In genomic region chr2:119019131-119019530, GRCm38 (mm10) we compare ENCODE assay signal across 9 mouse cellular contexts. TPM values are rescaled to one million over a fixed set of nuclear protein-coding genes. Genes with fewer than 3 reads are reported as not detected.
A peak's percentile ranks its signal among the peaks of the same experiment; 100 is the strongest.
DNase-seq lines count a peak whose midpoint lies in the region; ATAC-seq and TF ChIP-seq lines count a peak whose summit lies in the region.
"Had no signal": no experiment of that assay in that cellular context is flagged by ENCODE, and none has a peak within 500 bp of the region (broad histone marks: within the 10 kb centered on the region; RNA-seq: fewer than 3 reads in every experiment).

No protein-coding gene starts in this region.

- peak; percentile 61 for TF ChIP-seq CTCF in midbrain, postnatal 0 days (IDR thresholded peaks at IDR 0.05)

- H3K9me3 ChIP-seq in hindbrain, embryonic 10.5 days = no peaks in the 10 kb centered on the region
- H3K9me3 ChIP-seq in midbrain, postnatal 0 days (ENCODE audit: low read length) = no peaks in the 10 kb centered on the region

- 0 out of 2 replicates have a peak overlapping the region, but pooled peaks have one; percentile 33 for H3K9ac ChIP-seq in midbrain, postnatal 0 days (replicated peaks; ENCODE audit: low read length, poor library complexity, severe bottlenecking)
- H3K9ac ChIP-seq: liver, embryonic 13.5 days had no signal

- H3K4me1 ChIP-seq in hindbrain, embryonic 10.5 days (replicated peaks) = peaks cover 13% of the 10 kb centered on the region
- 0 out of 2 replicates have a peak, but pooled peaks cover 3% of the 10 kb centered on the region for H3K4me1 ChIP-seq in midbrain, postnatal 0 days (ENCODE audit: insufficient read depth, low read length)

- H3K4me2 ChIP-seq in midbrain, postnatal 0 days (ENCODE audit: low read depth, low read length, poor library complexity, severe bottlenecking) = no peak overlapping the region
- H3K4me2 ChIP-seq: liver, embryonic 13.5 days had no signal

- 11% methylated on average over 5 of the region's 5 CpGs for WGBS in hindbrain, embryonic 10.5 days
- WGBS in midbrain, postnatal 0 days = 11% methylated on average over 5 of the region's 5 CpGs

- DNase-seq in kidney, postnatal 4 days = peak; percentile 34 to 37
- no peak for DNase-seq in kidney, adult 9 months
- DNase-seq in embryo, embryonic 11 days = peak; percentile 60
- peak; percentile 26 for DNase-seq in hindbrain, embryonic 10.5 days (ENCODE audit: low spot score)
- DNase-seq in midbrain, postnatal 0 days (ENCODE audit: low spot score) = peak; percentile 68
- no peak for DNase-seq in yolk sac, embryonic 10.5 days (ENCODE audit: low spot score)
- no peak for DNase-seq in spleen, postnatal 10 days (ENCODE audit: low spot score in 2 of 2)
- DNase-seq: liver, embryonic 13.5 days had no signal

- ATAC-seq in midbrain, postnatal 0 days (ENCODE audit: low FRiP score) = 0 out of 2 replicates have a peak, but pooled peaks have one; percentile 47
- no peak for ATAC-seq in erythroblast, adult 5-6 weeks (replicated peaks; ENCODE audit: low FRiP score, poor library complexity, severe bottlenecking)

- H3K27me3 ChIP-seq in hindbrain, embryonic 10.5 days (ENCODE audit: insufficient read depth, poor library complexity, severe bottlenecking) = no peaks in the 10 kb centered on the region
- no peaks in the 10 kb centered on the region for H3K27me3 ChIP-seq in midbrain, postnatal 0 days (ENCODE audit: insufficient read depth, low read length)
- H3K27me3 ChIP-seq: liver, embryonic 13.5 days had no signal

- H3K4me3 ChIP-seq in hindbrain, embryonic 10.5 days = peak overlapping the region; percentile 21; the same call in 1 of the 2 replicates
- H3K4me3 ChIP-seq in midbrain, postnatal 0 days (ENCODE audit: low read depth, low read length) = no peak overlapping the region
- H3K4me3 ChIP-seq: liver, embryonic 13.5 days had no signal

- peak overlapping the region; percentile 62 for H3K27ac ChIP-seq in hindbrain, embryonic 10.5 days
- no peak overlapping the region for H3K27ac ChIP-seq in midbrain, postnatal 0 days (ENCODE audit: low read depth, low read length)
- H3K27ac ChIP-seq: liver, embryonic 13.5 days had no signal

- H3K36me3 ChIP-seq in hindbrain, embryonic 10.5 days = peaks cover 64% of the 10 kb centered on the region
- H3K36me3 ChIP-seq in midbrain, postnatal 0 days (ENCODE audit: insufficient read depth, low read length) = peaks cover 12% of the 10 kb centered on the region; the same call in 1 of the 2 replicates

RNA-seq across cellular contexts. Expression of gene Ccdc32, which starts 10.1 kb away (rescaled TPM):
- polyA plus RNA-seq in hindbrain, embryonic 10.5 days (2016; fragmentation: Nextera tagmentation; extraction: Ambion mirVana) = 22.8 and 26.0 TPM in 2 replicates
- 26.5 and 44.7 TPM in 2 replicates for total RNA-seq in midbrain, postnatal 0 days (2014; rRNA removed)
- 49.4 and 51.8 TPM in 2 replicates for polyA plus RNA-seq in midbrain, postnatal 0 days (2015; fragmentation: Nextera tagmentation; extraction: Ambion mirVana)
- 1.9 and 8.8 TPM in 2 replicates for total RNA-seq in erythroblast, adult 5-6 weeks (2015; ENCODE audit: low replicate concordance)
- 4.9 and 7.5 TPM in 2 replicates for total RNA-seq in erythroblast, adult 5-6 weeks (2017; ENCODE audit: low replicate concordance)

RNA-seq across cellular contexts. Expression of gene Rpusd2, which starts 15.5 kb away (rescaled TPM):
- polyA plus RNA-seq in hindbrain, embryonic 10.5 days (2016; fragmentation: Nextera tagmentation; extraction: Ambion mirVana) = 8.0 and 8.3 TPM in 2 replicates
- 10.1 and 10.2 TPM in 2 replicates for total RNA-seq in midbrain, postnatal 0 days (2014; rRNA removed)
- polyA plus RNA-seq in midbrain, postnatal 0 days (2015; fragmentation: Nextera tagmentation; extraction: Ambion mirVana) = 2.9 and 3.2 TPM in 2 replicates
- total RNA-seq in erythroblast, adult 5-6 weeks (2015; ENCODE audit: low replicate concordance) = 2.9 and 4.0 TPM in 2 replicates
- total RNA-seq in erythroblast, adult 5-6 weeks (2017; ENCODE audit: low replicate concordance) = 2.3 and 2.5 TPM in 2 replicates

RNA-seq across cellular contexts. Expression of gene Knl1, which starts 27.8 kb away (rescaled TPM):
- polyA plus RNA-seq in hindbrain, embryonic 10.5 days (2016; fragmentation: Nextera tagmentation; extraction: Ambion mirVana) = 39.9 and 57.6 TPM in 2 replicates
- 1.5 and 2.3 TPM in 2 replicates for total RNA-seq in midbrain, postnatal 0 days (2014; rRNA removed)
- 1.9 and 3.7 TPM in 2 replicates for polyA plus RNA-seq in midbrain, postnatal 0 days (2015; fragmentation: Nextera tagmentation; extraction: Ambion mirVana)
- 25.9 and 29.8 TPM in 2 replicates for total RNA-seq in erythroblast, adult 5-6 weeks (2015; ENCODE audit: low replicate concordance)
- 47.8 and 56.3 TPM in 2 replicates for total RNA-seq in erythroblast, adult 5-6 weeks (2017; ENCODE audit: low replicate concordance)

Comparison
In these comparisons a context has a peak if more than half of its experiments do, and no peak if none do; other contexts are left out.
1. DNase-seq: peak in kidney, postnatal 4 days (2 of 2), embryo, embryonic 11 days (single experiment), hindbrain, embryonic 10.5 days (single experiment) and midbrain, postnatal 0 days (single experiment); none in kidney, adult 9 months (single experiment), yolk sac, embryonic 10.5 days (single experiment) and spleen, postnatal 10 days (0 of 2).